In genomic region chr9:37061627-37062026, GRCm38 (mm10) we compare ENCODE assay signal across 26 mouse cellular contexts.
A peak's percentile ranks its signal among the peaks of the same experiment; 100 is the strongest.
DNase-seq lines count a peak whose midpoint lies in the region; ATAC-seq lines count a peak whose summit lies in the region.
"Had no signal": no experiment of that assay in that cellular context is flagged by ENCODE, and none has a peak within 500 bp of the region (broad histone marks: within the 10 kb centered on the region; RNA-seq: fewer than 3 reads in every experiment).

No protein-coding gene starts in this region.

- no peaks in the 10 kb centered on the region for H3K36me3 ChIP-seq in midbrain, embryonic 10.5 days
- H3K36me3 ChIP-seq in midbrain, embryonic 14.5 days (ENCODE audit: control insufficient read depth, insufficient read depth, low read length) = no peaks in the 10 kb centered on the region
- H3K36me3 ChIP-seq in embryonic facial prominence, embryonic 10.5 days (replicated peaks) = no peaks in the 10 kb centered on the region
- H3K36me3 ChIP-seq: embryonic facial prominence, embryonic 13.5 days; G1E; hindbrain, embryonic 12.5 days had no signal

- H3K4me2 ChIP-seq in midbrain, embryonic 14.5 days (ENCODE audit: low read length) = no peak overlapping the region
- H3K4me2 ChIP-seq: embryonic facial prominence, embryonic 13.5 days; forebrain, embryonic 13.5 days; heart, embryonic 11.5 days; hindbrain, embryonic 12.5 days had no signal

- peak; percentile 71 for ATAC-seq in frontal cortex, adult (ENCODE audit: low TSS enrichment)
- no peak for ATAC-seq in midbrain, embryonic 14.5 days (ENCODE audit: low FRiP score, low TSS enrichment)
- ATAC-seq: forebrain, embryonic 13.5 days; forebrain, postnatal 0 days; hindbrain, postnatal 0 days; inflammation-experienced regulatory T-cells, adult 6 months; intestine, embryonic 16.5 days; Patski had no signal

- WGBS in midbrain, embryonic 10.5 days = 54% methylated on average over 2 of the region's 2 CpGs
- WGBS in midbrain, embryonic 14.5 days = 46% methylated on average over 2 of the region's 2 CpGs
- WGBS in embryonic facial prominence, embryonic 10.5 days = 64% methylated on average over 2 of the region's 2 CpGs

- peak overlapping the region; percentile 58 for H3K27ac ChIP-seq in midbrain, embryonic 10.5 days (replicated peaks)
- no peak overlapping the region for H3K27ac ChIP-seq in midbrain, embryonic 14.5 days (replicated peaks; ENCODE audit: low read depth, low read length)
- H3K27ac ChIP-seq in embryonic facial prominence, embryonic 10.5 days (replicated peaks) = peak overlapping the region; percentile 51; the same call in 1 of the 2 replicates
- H3K27ac ChIP-seq: embryonic facial prominence, embryonic 13.5 days; forebrain, embryonic 13.5 days; hindbrain, embryonic 12.5 days; hindbrain, postnatal 0 days had no signal

- no peaks in the 10 kb centered on the region for H3K9me3 ChIP-seq in midbrain, embryonic 10.5 days (replicated peaks)
- no peaks in the 10 kb centered on the region for H3K9me3 ChIP-seq in midbrain, embryonic 14.5 days (ENCODE audit: control insufficient read depth, low read length)
- no peaks in the 10 kb centered on the region for H3K9me3 ChIP-seq in embryonic facial prominence, embryonic 10.5 days
- H3K9me3 ChIP-seq: embryonic facial prominence, embryonic 13.5 days; forebrain, embryonic 13.5 days; G1E; hindbrain, embryonic 12.5 days had no signal

- DNase-seq in frontal cortex, postnatal 14 days (ENCODE audit: low spot score in 2 of 2) = no peak
- no peak for DNase-seq in midbrain, embryonic 10.5 days (ENCODE audit: low spot score)
- DNase-seq in midbrain, embryonic 14.5 days = no peak
- no peak for DNase-seq in embryonic facial prominence, embryonic 10.5 days (ENCODE audit: low spot score)
- no peak for DNase-seq in layer of hippocampus, postnatal 36 days
- DNase-seq: adrenal gland, postnatal 10 days; adrenal gland, postnatal 36 days; B cell, adult 2 months; cerebellum, adult 11 months; cerebellum, adult 2 months; cerebellum, adult 9-11 months; cerebellum, postnatal 25 days; forebrain, postnatal 0 days; gastrocnemius, postnatal 10 days; heart, adult 11 months had no signal

- H3K27me3 ChIP-seq in midbrain, embryonic 10.5 days (ENCODE audit: low read depth, poor library complexity, severe bottlenecking) = no peaks in the 10 kb centered on the region
- H3K27me3 ChIP-seq in midbrain, embryonic 14.5 days (ENCODE audit: control insufficient read depth, insufficient read depth, low read length) = no peaks in the 10 kb centered on the region
- no peaks in the 10 kb centered on the region for H3K27me3 ChIP-seq in embryonic facial prominence, embryonic 10.5 days (replicated peaks; ENCODE audit: low read depth, poor library complexity, severe bottlenecking)
- H3K27me3 ChIP-seq: embryonic facial prominence, embryonic 13.5 days; forebrain, embryonic 13.5 days; hindbrain, embryonic 12.5 days had no signal

- H3K4me3 ChIP-seq in midbrain, embryonic 10.5 days = no peak overlapping the region
- no peak overlapping the region for H3K4me3 ChIP-seq in midbrain, embryonic 14.5 days (replicated peaks; ENCODE audit: low read depth, low read length)
- H3K4me3 ChIP-seq in embryonic facial prominence, embryonic 10.5 days = no peak overlapping the region
- H3K4me3 ChIP-seq: embryonic facial prominence, embryonic 13.5 days; erythroblast, embryonic 14.5 days; forebrain, embryonic 13.5 days; hindbrain, embryonic 12.5 days had no signal

- peaks cover 48% of the 10 kb centered on the region for H3K4me1 ChIP-seq in midbrain, embryonic 10.5 days
- H3K4me1 ChIP-seq in midbrain, embryonic 14.5 days (ENCODE audit: control insufficient read depth, insufficient read depth, low read length) = peaks cover 9% of the 10 kb centered on the region; the same call in 1 of the 2 replicates
- H3K4me1 ChIP-seq in embryonic facial prominence, embryonic 10.5 days = peaks cover 51% of the 10 kb centered on the region

- H3K9ac ChIP-seq in midbrain, embryonic 14.5 days (replicated peaks; ENCODE audit: low read length) = no peak overlapping the region
- H3K9ac ChIP-seq: embryonic facial prominence, embryonic 13.5 days; forebrain, embryonic 13.5 days; forebrain, postnatal 0 days; hindbrain, embryonic 12.5 days had no signal
